Mouse (Mus musculus) bone marrow macrophage, adult 2 months (primary cell): ENCODE measurements around the gene Tbx19.

Source experiments
- CTCF ChIP-seq: IDR thresholded peaks from 2 replicates; pipeline ENCODE4 v1.5.1; 2012; ENCODE audit warnings: low read depth, mild to moderate bottlenecking, low read length, moderate library complexity
- POLR2A ChIP-seq: IDR thresholded peaks from 2 replicates; pipeline ENCODE4 v1.6.1; 2012; ENCODE audit warnings: mild to moderate bottlenecking, low read depth, low read length, borderline replicate concordance

- TF ChIP-seq CTCF (no peak), POLR2A (no peak)
Observed at GRCm38 (mm10) chr1:165170157-165170556, 9.6 kb upstream of the Tbx19 start.
